Mouse (Mus musculus) cerebellum, adult 2 months (tissue): ENCODE measurements around the gene Fcer2a. TPM values are rescaled to one million over a fixed set of nuclear protein-coding genes. Genes with fewer than 3 reads are reported as not detected.
A peak's percentile ranks its signal among the peaks of the same experiment; 100 is the strongest.

Experiments
- DNase-seq, 2 experiments: peaks; one replicate each; pipeline ENCODE4 v3.0.0; 2021
- H3K27ac ChIP-seq: fragments of 200-500 bp; 2 replicates; pipeline ENCODE4 v1.5.1; 2012; ENCODE audit warnings: low read length, control low read depth, inconsistent platforms; ENCODE audit not compliant: insufficient read depth
- H3K27me3 ChIP-seq: fragments of 200-500 bp; 2 replicates; pipeline ENCODE4 v1.6.1; 2012; ENCODE audit warnings: inconsistent platforms, mild to moderate bottlenecking, low read length, moderate library complexity; ENCODE audit not compliant: control insufficient read depth, insufficient read depth
- H3K4me1 ChIP-seq: fragments of 200-500 bp; 2 replicates; pipeline ENCODE4 v1.6.1; 2011; ENCODE audit warnings: low read length; ENCODE audit not compliant: control insufficient read depth, insufficient read depth
- H3K4me3 ChIP-seq: fragments of 200-500 bp; replicated peaks from 2 replicates; pipeline ENCODE3; 2011; ENCODE audit warnings: mild to moderate bottlenecking, low read depth, low read length, control low read depth; ENCODE audit not compliant: insufficient read depth
- CTCF ChIP-seq: fragments of 200-500 bp; IDR thresholded peaks from 2 replicates; pipeline ENCODE4 v1.5.1; 2011; ENCODE audit warnings: low read depth, mild to moderate bottlenecking, control low read depth, low read length, moderate library complexity, borderline replicate concordance; ENCODE audit not compliant: insufficient read depth
- POLR2A ChIP-seq: fragments of 200-500 bp; IDR thresholded peaks from 2 replicates; pipeline ENCODE4 v1.6.1; 2011; ENCODE audit warnings: low read length, control low read depth, borderline replicate concordance; ENCODE audit not compliant: insufficient read depth
- WGBS: fragments of 180-500 bp; shearing (Covaris S2); methylation state at CpG from one replicate; pipeline ENCODE4 v1.1.7; 2018; 5-methylcytosine and 5-hydroxymethylcytosine counted together
- polyA plus RNA-seq: library from polyadenylated mRNA; depleted of rRNA; stranded (reverse); fragments of >200 nt; gene quantifications from 2 replicates; pipeline ENCODE4 v1.2.3, GENCODE M21; 2012; rRNA removed

The Fcer2a gene
- 0.47 and 0.82 TPM in 2 replicates for polyA plus RNA-seq

GRCm38 (mm10) chr8:3694121-3694520 lies at the start of gene Fcer2a:
Gene Fcer2a, minus strand, starts transcription at chr8:3694175.
- Histone ChIP-seq H3K27ac (no peak within 1 kb of the TSS), H3K4me3 (no peak within 1 kb of the TSS), H3K27me3 (no peaks in the 10 kb centered on the region), H3K4me1 (no peaks in the 10 kb centered on the region)
- no peak for TF ChIP-seq POLR2A
- TF ChIP-seq CTCF = no peak
- 89% methylated on average over 3 of the region's 3 CpGs for WGBS
- DNase-seq = no peak

DNA sequence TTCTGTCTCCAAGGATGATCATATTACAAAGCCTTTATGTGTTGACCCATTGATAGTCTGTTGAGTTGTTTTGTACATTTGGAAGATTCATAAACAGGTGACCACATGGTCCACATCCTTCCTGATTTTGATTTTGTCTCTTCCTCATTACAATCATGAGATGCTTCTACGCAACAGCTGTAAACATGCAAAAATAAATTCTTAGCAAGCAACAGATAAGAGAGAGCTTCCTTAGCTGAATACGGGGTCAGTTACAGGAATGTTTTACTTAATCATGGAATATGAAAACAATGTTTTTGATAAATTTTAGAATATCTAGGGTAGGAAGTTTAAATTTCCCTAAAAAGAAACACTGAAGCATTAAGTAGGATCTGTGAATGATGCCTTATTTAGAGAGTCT lies 43.0 kb upstream of the Fcer2a start:
- 95% methylated on average over 2 of the region's 2 CpGs for WGBS
- TF ChIP-seq CTCF (no peak), POLR2A (no peak)
- no peak overlapping the region for H3K4me3 ChIP-seq
- H3K4me1 ChIP-seq = no peaks in the 10 kb centered on the region
- DNase-seq = no peak
- H3K27me3 ChIP-seq = no peaks in the 10 kb centered on the region
- H3K27ac ChIP-seq = no peak overlapping the region

DNA sequence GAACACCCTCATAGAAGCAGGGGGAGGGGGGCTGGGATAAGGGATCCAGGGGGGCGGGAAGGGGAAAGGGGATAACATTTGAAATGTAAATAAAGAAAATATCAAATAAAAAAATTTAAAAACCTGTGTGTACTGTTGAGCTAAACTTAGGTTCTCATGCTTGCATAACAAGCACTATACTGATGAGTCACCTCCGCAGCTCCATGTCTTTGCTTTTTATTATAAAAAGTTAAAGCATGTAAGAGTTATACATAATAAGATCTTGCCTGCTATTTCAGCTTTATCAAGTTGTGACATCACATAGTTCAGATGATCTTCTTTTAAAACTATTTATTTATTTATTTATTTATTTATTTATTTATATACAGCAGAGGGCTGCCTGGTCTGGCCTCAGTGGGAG lies 41.6 kb upstream of the Fcer2a start:
- H3K27ac ChIP-seq = no peak overlapping the region
- DNase-seq = no peak
- WGBS = 88% methylated on average over 2 of the region's 2 CpGs
- no peaks in the 10 kb centered on the region for H3K27me3 ChIP-seq
- H3K4me1 ChIP-seq = no peaks in the 10 kb centered on the region
- no peak for TF ChIP-seq POLR2A
- no peak for TF ChIP-seq CTCF
- H3K4me3 ChIP-seq = no peak overlapping the region

DNA sequence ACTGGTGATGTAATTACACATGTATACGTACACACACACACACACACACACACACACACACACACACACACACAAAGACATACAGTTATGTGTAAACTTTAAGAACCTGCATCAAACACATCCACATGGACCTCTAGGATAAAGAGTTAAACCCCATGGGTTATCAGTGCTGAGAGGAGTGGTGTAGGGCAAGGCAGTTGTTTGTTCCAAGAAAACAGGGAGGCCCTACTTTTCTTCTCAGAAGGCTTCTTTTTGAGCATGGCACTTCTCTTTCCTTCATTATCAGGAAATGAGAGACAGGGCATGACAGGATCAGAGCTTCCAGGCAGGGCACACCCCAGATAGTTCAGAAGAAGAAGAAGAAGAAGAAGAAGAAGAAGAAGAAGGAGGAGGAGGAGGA lies 40.1 kb upstream of the Fcer2a start:
- WGBS = 44% methylated on average over 1 of the region's 1 CpGs

GRCm38 (mm10) chr8:3721041-3721440 lies 27.1 kb upstream of the Fcer2a start:
- WGBS = 7% methylated on average over 1 of the region's 1 CpGs

More for the DNA sequence above, 40.1 kb upstream of the Fcer2a start:
- TF ChIP-seq CTCF = no peak
- TF ChIP-seq POLR2A = no peak
- no peaks in the 10 kb centered on the region for H3K4me1 ChIP-seq
- no peak for DNase-seq
- H3K27me3 ChIP-seq = no peaks in the 10 kb centered on the region
- H3K27ac ChIP-seq = no peak overlapping the region
- no peak overlapping the region for H3K4me3 ChIP-seq

DNA sequence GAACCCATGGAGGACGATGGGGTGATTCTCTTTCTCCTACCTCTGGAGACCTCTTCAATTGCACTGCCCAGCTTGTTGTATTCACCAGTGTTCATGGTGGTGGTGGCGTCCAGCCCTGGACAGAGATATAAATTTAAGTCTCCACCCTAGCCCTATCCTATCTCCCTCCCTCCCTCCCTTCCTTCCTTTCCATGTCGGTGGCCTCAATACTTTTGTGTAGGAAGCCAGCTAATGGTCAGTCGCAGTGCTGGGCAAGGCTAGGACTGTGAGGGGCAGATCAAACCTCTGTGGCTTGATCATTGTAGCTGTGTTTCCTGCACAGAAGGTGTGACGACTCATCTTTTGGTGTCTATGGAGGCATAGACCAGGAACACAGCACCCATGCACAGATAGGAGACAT lies 26.6 kb upstream of the Fcer2a start, which contains the start of gene Clec4g:
Gene Clec4g, minus strand, starts transcription at position 101 of the 400 bp plus-strand sequence.
- H3K27ac ChIP-seq = no peak within 1 kb of the TSS
- 65% methylated on average over 5 of the region's 5 CpGs for WGBS
- no peaks in the 10 kb centered on the region for H3K27me3 ChIP-seq
- no peak for DNase-seq
- no peak for TF ChIP-seq CTCF
- no peak for TF ChIP-seq POLR2A
- no peaks in the 10 kb centered on the region for H3K4me1 ChIP-seq
- no peak within 1 kb of the TSS for H3K4me3 ChIP-seq

More at GRCm38 (mm10) chr8:3721041-3721440, 27.1 kb upstream of the Fcer2a start:
- TF ChIP-seq POLR2A = no peak
- no peak for TF ChIP-seq CTCF
- Histone ChIP-seq H3K4me1 (no peaks in the 10 kb centered on the region), H3K27ac (no peak overlapping the region), H3K27me3 (no peaks in the 10 kb centered on the region), H3K4me3 (no peak overlapping the region)
- DNase-seq = no peak

DNA sequence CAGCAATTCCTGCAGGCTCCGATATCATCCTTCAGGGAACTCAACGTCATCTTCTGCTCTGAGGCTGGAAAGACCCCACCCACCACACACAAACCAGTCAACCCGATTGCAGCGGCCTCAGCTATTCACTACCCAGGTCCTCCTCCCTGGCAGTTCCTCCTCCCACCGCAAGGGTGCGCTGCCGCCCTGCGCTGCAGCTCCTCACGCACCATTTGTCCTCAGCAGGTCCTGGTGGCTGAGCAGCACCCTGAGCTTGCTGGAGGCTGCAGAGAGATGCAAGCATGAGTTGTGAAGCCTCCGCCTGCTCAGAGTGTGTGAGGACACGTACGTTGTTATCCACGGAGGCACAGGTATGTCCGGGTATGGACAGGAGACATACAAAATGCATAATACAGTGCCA lies 24.6 kb upstream of the Fcer2a start:
- no peaks in the 10 kb centered on the region for H3K27me3 ChIP-seq
- WGBS = 18% methylated on average over 14 of the region's 14 CpGs
- TF ChIP-seq CTCF (peak; percentile 82), POLR2A (no peak)
- peak; percentile 56 to 64 for DNase-seq
- no peak overlapping the region for H3K4me3 ChIP-seq
- no peak overlapping the region for H3K27ac ChIP-seq
- no peaks in the 10 kb centered on the region for H3K4me1 ChIP-seq

- no peaks in the 10 kb centered on the region for H3K27me3 ChIP-seq
- H3K4me1 ChIP-seq = no peaks in the 10 kb centered on the region
- DNase-seq = no peak
- no peak overlapping the region for H3K27ac ChIP-seq
- WGBS = 71% methylated on average over 12 of the region's 12 CpGs
- TF ChIP-seq CTCF = no peak
- TF ChIP-seq POLR2A = no peak
- H3K4me3 ChIP-seq = no peak overlapping the region
These were observed 23.5 kb upstream of the Fcer2a start for GRCm38 (mm10) chr8:3717321-3717954.
